Mouse (Mus musculus) MEL (cell line): ENCODE data around the gene Fgd3. TPM values are rescaled to one million over a fixed set of nuclear protein-coding genes. Genes with fewer than 3 reads are reported as not detected.

ENCODE experiments used
- DNase-seq: peaks from one replicate; pipeline ENCODE4 v3.0.0; 2011; ENCODE audit warnings: low read depth, low spot score
- H3K27ac ChIP-seq: 2 replicates; pipeline ENCODE4 v1.5.1; 2012; ENCODE audit warnings: low read depth, mild to moderate bottlenecking, control low read depth, low read length, moderate library complexity; ENCODE audit not compliant: control insufficient read depth
- H3K27me3 ChIP-seq, 2 experiments: fragments of 150-350 bp in 1 of 2; sonication (generic) in 1 of 2; 2 replicates each; pipeline ENCODE4 v1.6.1; 2012; ENCODE audit warnings: low read length in 2 of 2, mild to moderate bottlenecking in 2 of 2, improper control_type of control experiment in 1 of 2, moderate library complexity in 1 of 2; ENCODE audit not compliant: insufficient read depth in 2 of 2, control insufficient read depth in 1 of 2
- H3K36me3 ChIP-seq, 2 experiments: 2 replicates each; pipeline ENCODE4 v1.6.1; 2012 to 2014; ENCODE audit warnings: low read length in 2 of 2, improper control_type of control experiment in 1 of 2, inconsistent platforms in 1 of 2, mild to moderate bottlenecking in 1 of 2; ENCODE audit not compliant: insufficient read depth in 2 of 2, control insufficient read depth in 1 of 2
- H3K4me1 ChIP-seq, 2 experiments: fragments of 150-350 bp in 1 of 2; sonication (generic) in 1 of 2; 2 replicates each; pipeline ENCODE4 v1.6.1; 2012; ENCODE audit warnings: low read length in 2 of 2, improper control_type of control experiment in 1 of 2, mild to moderate bottlenecking in 1 of 2; ENCODE audit not compliant: insufficient read depth in 2 of 2, control insufficient read depth in 1 of 2
- H3K4me3 ChIP-seq, 2 experiments: fragments of 150-350 bp in 1 of 2; sonication (generic) in 1 of 2; 2 replicates each; pipeline ENCODE4 v1.5.1; 2012; ENCODE audit warnings: low read depth in 2 of 2, low read length in 2 of 2, mild to moderate bottlenecking in 2 of 2, moderate library complexity in 2 of 2, control low read depth in 1 of 2, improper control_type of control experiment in 1 of 2; ENCODE audit not compliant: control insufficient read depth in 1 of 2, insufficient read depth in 1 of 2
- H3K79me2 ChIP-seq: 2 replicates; pipeline ENCODE4 v1.6.1; 2012; ENCODE audit warnings: mild to moderate bottlenecking, low read length, moderate library complexity; ENCODE audit not compliant: control insufficient read depth, poor library complexity, insufficient read depth
- H3K9ac ChIP-seq: 2 replicates; pipeline ENCODE4 v1.6.1; 2012; ENCODE audit warnings: low read depth, mild to moderate bottlenecking, control low read depth, low read length, moderate library complexity; ENCODE audit not compliant: control insufficient read depth, poor library complexity, severe bottlenecking
- H3K9me3 ChIP-seq: fragments of 150-350 bp; sonication (generic); replicated peaks from 2 replicates; pipeline ENCODE4 v1.6.1; 2012; ENCODE audit warnings: mild to moderate bottlenecking, low read length, improper control_type of control experiment, moderate library complexity; ENCODE audit not compliant: insufficient read depth
- CHD1 ChIP-seq: IDR thresholded peaks from 2 replicates; pipeline ENCODE4 v1.6.1; 2012; ENCODE audit warnings: low read depth, mild to moderate bottlenecking, inconsistent platforms, low read length, improper control_type of control experiment
- CHD2 ChIP-seq: IDR thresholded peaks from 2 replicates; pipeline ENCODE4 v1.6.1; 2011; ENCODE audit warnings: low read length, improper control_type of control experiment
- CTCF ChIP-seq, 3 experiments: IDR thresholded peaks in 2 of 3; conservative IDR thresholded peaks in 1 of 3; 2 replicates each; pipeline ENCODE4 v1.5.1; 2011 to 2012; ENCODE audit warnings: low read length in 3 of 3, low read depth in 2 of 3, mild to moderate bottlenecking in 2 of 3, improper control_type of control experiment in 1 of 3, inconsistent platforms in 1 of 3, mixed read lengths in 1 of 3, moderate library complexity in 1 of 3; ENCODE audit not compliant: control insufficient read depth in 1 of 3, insufficient read depth in 1 of 3, poor library complexity in 1 of 3, severe bottlenecking in 1 of 3
- E2F4 ChIP-seq: IDR thresholded peaks from 2 replicates; pipeline ENCODE4 v1.6.1; 2011; ENCODE audit warnings: low read depth, low read length, improper control_type of control experiment, borderline replicate concordance
- ELF1 ChIP-seq: IDR thresholded peaks from 2 replicates; pipeline ENCODE4 v1.6.1; 2014; ENCODE audit warnings: low read depth, mild to moderate bottlenecking, inconsistent platforms, low read length, improper control_type of control experiment, moderate library complexity
- GATA1 ChIP-seq: IDR thresholded peaks from 2 replicates; pipeline ENCODE4 v1.6.1; 2011; ENCODE audit warnings: low read depth, low read length, improper control_type of control experiment
- JUND ChIP-seq: IDR thresholded peaks from 2 replicates; pipeline ENCODE4 v1.6.1; 2011; ENCODE audit warnings: low read depth, mild to moderate bottlenecking, improper control_type of control experiment, low read length
- MAFK ChIP-seq: IDR thresholded peaks from 2 replicates; pipeline ENCODE4 v1.6.1; 2011; ENCODE audit warnings: low read depth, mild to moderate bottlenecking, low read length, improper control_type of control experiment, borderline replicate concordance
- MAX ChIP-seq: IDR thresholded peaks from 2 replicates; pipeline ENCODE4 v1.6.1; 2011; ENCODE audit warnings: low read length, improper control_type of control experiment
- MEF2A ChIP-seq: IDR thresholded peaks from 2 replicates; pipeline ENCODE4 v1.6.1; 2014; ENCODE audit warnings: low read depth, mild to moderate bottlenecking, inconsistent platforms, low read length, improper control_type of control experiment; ENCODE audit not compliant: poor library complexity, insufficient replicate concordance, severe bottlenecking; ENCODE audit errors: extremely low read depth
- MYB ChIP-seq: IDR thresholded peaks from 2 replicates; pipeline ENCODE4 v1.6.1; 2011; ENCODE audit warnings: mild to moderate bottlenecking, low read depth, low read length, improper control_type of control experiment
- MYC ChIP-seq: IDR thresholded peaks from 2 replicates; pipeline ENCODE4 v1.6.1; 2011; ENCODE audit warnings: low read depth, mild to moderate bottlenecking, low read length, improper control_type of control experiment, moderate library complexity
- NELFE ChIP-seq: IDR thresholded peaks from 2 replicates; pipeline ENCODE4 v1.6.1; 2011; ENCODE audit warnings: low read depth, low read length, improper control_type of control experiment
- NRF1 ChIP-seq: IDR thresholded peaks from 2 replicates; pipeline ENCODE4 v1.6.1; 2014; ENCODE audit warnings: low read depth, mild to moderate bottlenecking, inconsistent platforms, low read length, improper control_type of control experiment, moderate library complexity; ENCODE audit not compliant: poor library complexity, insufficient read depth, severe bottlenecking
- POLR2A ChIP-seq, 2 experiments: IDR thresholded peaks; 2 replicates each; pipeline ENCODE4 v1.6.1; 2011 to 2012; ENCODE audit warnings: low read length in 2 of 2, mild to moderate bottlenecking in 2 of 2, control low read depth in 1 of 2, improper control_type of control experiment in 1 of 2, low read depth in 1 of 2, moderate library complexity in 1 of 2; ENCODE audit not compliant: control insufficient read depth in 1 of 2, insufficient read depth in 1 of 2, poor library complexity in 1 of 2
- POLR2AphosphoS2 ChIP-seq: IDR thresholded peaks from 2 replicates; pipeline ENCODE4 v1.6.1; 2011; ENCODE audit warnings: low read length, improper control_type of control experiment
- POLR2AphosphoS5 ChIP-seq: IDR thresholded peaks from 2 replicates; pipeline ENCODE4 v1.6.1; 2012; ENCODE audit warnings: low read depth, borderline replicate concordance, mild to moderate bottlenecking, inconsistent platforms, low read length, moderate library complexity, mixed read lengths
- RAD21 ChIP-seq: IDR thresholded peaks from 2 replicates; pipeline ENCODE4 v1.6.1; 2011; ENCODE audit warnings: mild to moderate bottlenecking, low read depth, low read length, improper control_type of control experiment
- RCOR1 ChIP-seq: IDR thresholded peaks from 2 replicates; pipeline ENCODE4 v1.6.1; 2012; ENCODE audit warnings: low read depth, mild to moderate bottlenecking, inconsistent platforms, low read length, improper control_type of control experiment
- SMC3 ChIP-seq: IDR thresholded peaks from 2 replicates; pipeline ENCODE4 v1.6.1; 2011; ENCODE audit warnings: low read depth, low read length, improper control_type of control experiment
- TCF12 ChIP-seq: IDR thresholded peaks from 2 replicates; pipeline ENCODE4 v1.6.1; 2014; ENCODE audit warnings: low read depth, mild to moderate bottlenecking, inconsistent platforms, low read length, improper control_type of control experiment, moderate library complexity
- UBTF ChIP-seq: IDR thresholded peaks from 2 replicates; pipeline ENCODE4 v1.6.1; 2012; ENCODE audit warnings: low read depth, mild to moderate bottlenecking, inconsistent platforms, low read length, improper control_type of control experiment, moderate library complexity, borderline replicate concordance; ENCODE audit not compliant: insufficient read depth
- USF1 ChIP-seq: IDR thresholded peaks from 2 replicates; pipeline ENCODE4 v1.6.1; 2014; ENCODE audit warnings: low read depth, mild to moderate bottlenecking, inconsistent platforms, low read length, improper control_type of control experiment, moderate library complexity
- ZC3H11A ChIP-seq: IDR thresholded peaks from 2 replicates; pipeline ENCODE4 v1.6.1; 2012; ENCODE audit warnings: low read depth, mild to moderate bottlenecking, inconsistent platforms, low read length, improper control_type of control experiment
- ZKSCAN1 ChIP-seq: IDR thresholded peaks from 2 replicates; pipeline ENCODE4 v1.6.1; 2012; ENCODE audit warnings: low read depth, mild to moderate bottlenecking, inconsistent platforms, low read length, improper control_type of control experiment, moderate library complexity
- ZMIZ1 ChIP-seq: IDR thresholded peaks from 2 replicates; pipeline ENCODE4 v1.6.1; 2012; ENCODE audit warnings: low read depth, mild to moderate bottlenecking, inconsistent platforms, low read length, improper control_type of control experiment, moderate library complexity
- ZNF384 ChIP-seq: IDR thresholded peaks from 2 replicates; pipeline ENCODE4 v1.6.1; 2012; ENCODE audit warnings: low read depth, mild to moderate bottlenecking, inconsistent platforms, low read length, improper control_type of control experiment
- polyA plus RNA-seq, 2 experiments: library from polyadenylated mRNA; stranded (reverse) in 1 of 2; unstranded in 1 of 2; fragments of >175 nt in 1 of 2; fragments of >200 nt in 1 of 2; gene quantifications; 2 replicates each; pipeline versions ENCODE4 v1.2.1 to v1.2.4; 2012; ENCODE audit warnings: low replicate concordance in 2 of 2, low read depth in 1 of 2; ENCODE audit not compliant: insufficient read length in 2 of 2, insufficient read depth in 1 of 2, missing spikeins in 1 of 2
- total RNA-seq: library from RNA; depleted of rRNA; stranded (reverse); fragments of 300-350 nt; gene quantifications from 2 replicates; pipeline ENCODE4 v1.2.3, GENCODE M21; 2012; rRNA removed

The Fgd3 gene
- 5.0 and 6.7 TPM in 2 replicates for total RNA-seq
- 1 to 10 TPM in 1 of 2 experiments, not detected in 1; 6.9 TPM for polyA plus RNA-seq

DNA sequence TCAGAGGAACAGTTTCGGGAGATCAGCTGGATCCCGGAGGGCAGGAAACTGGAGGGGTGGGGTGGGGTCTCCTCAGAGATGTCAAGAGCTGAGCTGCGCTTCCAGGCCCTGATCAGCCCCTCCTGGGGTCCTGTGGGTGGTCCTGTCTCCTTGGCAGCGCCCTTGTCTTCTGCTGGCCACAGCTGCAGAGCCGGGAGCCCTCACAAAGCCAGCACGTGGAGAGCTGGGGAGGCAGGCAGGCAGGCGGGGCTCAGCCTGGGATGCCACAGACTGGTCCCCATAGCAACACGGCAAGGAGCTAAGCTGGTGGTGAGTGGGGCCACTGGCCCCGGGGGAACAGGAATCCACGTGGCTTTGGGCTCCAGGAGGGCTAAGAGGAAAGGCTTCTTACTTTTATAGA lies at the start of gene Fgd3:
Gene Fgd3 (minus strand): TSS at position 272 of the 400 bp plus-strand sequence.
- Histone ChIP-seq H3K9ac (no peak within 1 kb of the TSS), H3K4me3 (no peak within 1 kb of the TSS), H3K27me3 (peaks cover 4 to 9% of the 10 kb centered on the region in 2 experiments), H3K79me2 (no peaks in the 10 kb centered on the region), H3K4me1 (no peaks in the 10 kb centered on the region), H3K9me3 (no peaks in the 10 kb centered on the region), H3K27ac (no peak within 1 kb of the TSS), H3K36me3 (no peaks in the 10 kb centered on the region)
- DNase-seq, result no peak
- TF ChIP-seq TCF12 (no peak), ZNF384 (no peak), JUND (no peak), ZC3H11A (no peak), POLR2A (IDR thresholded peaks at IDR 0.05; ENCODE audit: control insufficient read depth in 1 of 2, insufficient read depth in 1 of 2, low read depth in 1 of 2, low read length in 2 of 2, poor library complexity in 1 of 2) (no peak), RCOR1 (no peak), ELF1 (no peak), RAD21 (no peak), CTCF (IDR thresholded peaks at IDR 0.05 in 2 of 3, conservative IDR thresholded peaks at IDR 0.05 in 1 of 3; ENCODE audit: control insufficient read depth in 1 of 3, insufficient read depth in 1 of 3, low read depth in 2 of 3, low read length in 3 of 3, poor library complexity in 1 of 3, severe bottlenecking in 1 of 3) (no peak), POLR2AphosphoS2 (no peak), MYC (no peak), GATA1 (no peak), CHD1 (no peak), MAX (no peak), SMC3 (no peak), ZMIZ1 (no peak), E2F4 (no peak)

- TF ChIP-seq UBTF (no peak), ZC3H11A (no peak), POLR2A (IDR thresholded peaks at IDR 0.05; ENCODE audit: control insufficient read depth in 1 of 2, insufficient read depth in 1 of 2, low read depth in 1 of 2, low read length in 2 of 2, poor library complexity in 1 of 2) (no peak), CTCF (IDR thresholded peaks at IDR 0.05 in 2 of 3, conservative IDR thresholded peaks at IDR 0.05 in 1 of 3; ENCODE audit: control insufficient read depth in 1 of 3, insufficient read depth in 1 of 3, low read depth in 2 of 3, low read length in 3 of 3, poor library complexity in 1 of 3, severe bottlenecking in 1 of 3) (no peak), MAFK (no peak), USF1 (no peak), SMC3 (no peak), CHD2 (no peak), MYB (no peak), POLR2AphosphoS5 (no peak), ELF1 (no peak), E2F4 (no peak), MEF2A (no peak), NELFE (no peak), ZKSCAN1 (no peak), NRF1 (no peak), JUND (no peak)
- H3K9me3 ChIP-seq, result no peaks in the 10 kb centered on the region
- H3K9ac ChIP-seq, result no peak overlapping the region
- H3K27me3 ChIP-seq, result no peaks in the 10 kb centered on the region
- H3K36me3 ChIP-seq, result no peaks in the 10 kb centered on the region; a peak in 1 of 4 replicates
- DNase-seq, result no peak
- H3K4me3 ChIP-seq, result no peak overlapping the region
- H3K4me1 ChIP-seq, result no peaks in the 10 kb centered on the region
- peaks cover 10% of the 10 kb centered on the region; the same call in 1 of the 2 replicates for H3K79me2 ChIP-seq
- no peak overlapping the region for H3K27ac ChIP-seq
Observed at GRCm38 (mm10) chr13:49369404-49369803, 49.3 kb upstream of the Fgd3 start.
